In the genomic region with DNA sequence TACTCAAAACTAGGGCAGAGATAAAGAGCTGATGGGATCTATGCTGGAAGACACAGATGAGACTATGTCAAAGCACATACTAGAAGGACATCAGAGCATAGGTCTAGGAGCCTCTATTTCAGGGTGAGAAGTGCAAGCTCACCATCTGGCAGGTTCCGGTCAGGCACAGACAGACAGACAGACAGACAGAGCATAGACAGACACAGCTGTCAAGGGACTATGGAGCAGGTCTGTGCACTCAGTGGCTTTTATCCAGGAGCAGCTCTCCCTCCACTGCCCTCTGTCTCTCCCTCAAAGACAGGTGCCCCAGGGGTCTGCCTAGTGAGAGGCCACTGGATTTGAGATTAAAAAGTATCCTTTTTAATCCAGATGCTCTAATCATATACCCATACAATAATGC, we compare ENCODE assay signal across 32 mouse cellular contexts. TPM values are rescaled to one million over a fixed set of nuclear protein-coding genes. Genes with fewer than 3 reads are reported as not detected.
DNase-seq lines count a peak whose midpoint lies in the region; ATAC-seq and TF ChIP-seq lines count a peak whose summit lies in the region.
"Had no signal": no experiment of that assay in that cellular context is flagged by ENCODE, and none has a peak within 500 bp of the region (broad histone marks: within the 10 kb centered on the region; RNA-seq: fewer than 3 reads in every experiment).

No protein-coding gene starts in this region.

- H3K4me2 ChIP-seq in myocyte (ENCODE audit: low read depth) = peak overlapping the region; percentile 42
- H3K4me2 ChIP-seq in neural tube, embryonic 15.5 days = no peak overlapping the region
- H3K4me2 ChIP-seq: forebrain, embryonic 13.5 days; heart, embryonic 12.5 days; hindbrain, embryonic 14.5 days had no signal

- TF ChIP-seq CTCF in testis, adult 2 months (IDR thresholded peaks at IDR 0.05; ENCODE audit: control insufficient read depth, insufficient read depth, insufficient replicate concordance, low read depth, low read length) = no peak

- no peaks in the 10 kb centered on the region for H3K36me3 ChIP-seq in testis, adult 2 months (ENCODE audit: control insufficient read depth, insufficient read depth, low read length)
- H3K36me3 ChIP-seq in myocyte (ENCODE audit: control insufficient read depth, insufficient read depth) = no peaks in the 10 kb centered on the region
- H3K36me3 ChIP-seq in neural tube, embryonic 15.5 days = no peaks in the 10 kb centered on the region
- H3K36me3 ChIP-seq: forebrain, embryonic 10.5 days; G1E; heart, embryonic 12.5 days had no signal

- no peak overlapping the region for H3K27ac ChIP-seq in testis, adult 2 months (ENCODE audit: control insufficient read depth, insufficient read depth, low read depth, low read length)
- no peak overlapping the region for H3K27ac ChIP-seq in neural tube, embryonic 15.5 days (replicated peaks)
- H3K27ac ChIP-seq: forebrain, embryonic 13.5 days; heart, adult 2 months; hindbrain, embryonic 14.5 days; hindbrain, postnatal 0 days had no signal

- H3K9me3 ChIP-seq in neural tube, embryonic 15.5 days (replicated peaks) = no peaks in the 10 kb centered on the region
- H3K9me3 ChIP-seq: forebrain, embryonic 10.5 days; forebrain, embryonic 13.5 days; G1E; heart, embryonic 12.5 days had no signal

- peak; percentile 49 for DNase-seq in heart, adult 11 months
- no peak for DNase-seq in heart, adult 9 months (ENCODE audit: low spot score in 2 of 2)
- DNase-seq in testis, postnatal 10 days (ENCODE audit: low spot score) = no peak
- no peak for DNase-seq in cerebellum, adult 11-12 months
- DNase-seq: adrenal gland, postnatal 10 days; adrenal gland, postnatal 36 days; B cell, adult 2 months; cerebellum, adult 11 months; cerebellum, adult 8-10 months; cerebellum, postnatal 10 days; cerebellum, postnatal 36 days; embryo, embryonic 11 days; gastrocnemius, postnatal 25 days; heart, adult 2 months; heart, postnatal 14 days; heart, postnatal 4 days had no signal

- no peaks in the 10 kb centered on the region for H3K27me3 ChIP-seq in testis, adult 2 months (ENCODE audit: control insufficient read depth, insufficient read depth, low read length)
- H3K27me3 ChIP-seq in myocyte (ENCODE audit: control insufficient read depth, insufficient read depth, insufficient read length) = no peaks in the 10 kb centered on the region
- H3K27me3 ChIP-seq in neural tube, embryonic 15.5 days (replicated peaks) = 0 out of 2 replicates have a peak, but pooled peaks cover 2% of the 10 kb centered on the region
- H3K27me3 ChIP-seq: CH12.LX, Patski had no signal

- ATAC-seq in neural tube, embryonic 15.5 days (ENCODE audit: low FRiP score) = no peak
- ATAC-seq: forebrain, embryonic 13.5 days; forebrain, embryonic 16.5 days; hindbrain, postnatal 0 days; inflammation-experienced regulatory T-cells, adult 6 months; Patski had no signal

- no peak overlapping the region for H3K9ac ChIP-seq in neural tube, embryonic 15.5 days (replicated peaks)
- H3K9ac ChIP-seq: forebrain, embryonic 13.5 days; heart, embryonic 12.5 days; hindbrain, embryonic 14.5 days had no signal

- H3K4me1 ChIP-seq in testis, adult 2 months (ENCODE audit: control insufficient read depth, insufficient read depth, low read length) = peaks cover 8% of the 10 kb centered on the region; the same call in 1 of the 2 replicates
- H3K4me1 ChIP-seq in neural tube, embryonic 15.5 days = no peaks in the 10 kb centered on the region
- H3K4me1 ChIP-seq: forebrain, embryonic 13.5 days; heart, embryonic 12.5 days had no signal

- peak overlapping the region; percentile 76; the same call in 1 of the 2 replicates for H3K4me3 ChIP-seq in testis, adult 2 months (ENCODE audit: control insufficient read depth, low read depth, low read length)
- no peak overlapping the region for H3K4me3 ChIP-seq in myocyte
- no peak overlapping the region for H3K4me3 ChIP-seq in neural tube, embryonic 15.5 days (replicated peaks)
- H3K4me3 ChIP-seq: forebrain, embryonic 10.5 days; forebrain, embryonic 13.5 days; heart, adult 2 months; heart, embryonic 12.5 days had no signal

- no peak overlapping the region for H3ac ChIP-seq in myocyte (ENCODE audit: control insufficient read depth, insufficient read length)

- H3K79me2 ChIP-seq in myocyte (ENCODE audit: control insufficient read depth, insufficient read depth) = no peaks in the 10 kb centered on the region

- TF ChIP-seq POLR2A in testis, adult 2 months (IDR thresholded peaks at IDR 0.05; ENCODE audit: control insufficient read depth, low read depth, low read length) = no peak
- TF ChIP-seq POLR2A in myocyte (IDR thresholded peaks at IDR 0.05; ENCODE audit: insufficient read length, low read depth) = no peak

- 91% methylated on average over 1 of the region's 1 CpGs for WGBS in neural tube, embryonic 15.5 days

TF ChIP-seq in myocyte, 11 proteins besides CTCF, POLR2A, EP300 and RAD21:
- TF ChIP-seq REST (IDR thresholded peaks at IDR 0.05; ENCODE audit: insufficient read depth, insufficient read length) (no peak), MYOG (IDR thresholded peaks at IDR 0.05; ENCODE audit: control insufficient read depth in 1 of 3, insufficient read depth in 1 of 3, insufficient read length in 2 of 3, low read depth in 2 of 3) (peak in 1 of 3 experiments; percentile 65), POLR2AphosphoS2 (IDR thresholded peaks at IDR 0.05; ENCODE audit: insufficient read length, low read depth) (no peak), SRF (IDR thresholded peaks at IDR 0.05; ENCODE audit: control insufficient read depth, insufficient read length, low read depth) (no peak), CEBPB (IDR thresholded peaks at IDR 0.05; ENCODE audit: insufficient read depth, poor library complexity, severe bottlenecking) (no peak), USF1 (IDR thresholded peaks at IDR 0.05; ENCODE audit: low read depth) (no peak), MYOD1 (IDR thresholded peaks at IDR 0.05; ENCODE audit: control insufficient read depth in 1 of 3, insufficient read length in 2 of 3, low read depth in 2 of 3) (peak in 2 of 3 experiments; percentile 46 to 63), TCF3 (IDR thresholded peaks at IDR 0.05; ENCODE audit: insufficient read length, low read depth) (no peak), E2F4 (IDR thresholded peaks at IDR 0.05; ENCODE audit: insufficient read depth) (no peak), TCF12 (IDR thresholded peaks at IDR 0.05; ENCODE audit: insufficient read depth, poor library complexity, severe bottlenecking) (no peak)

RNA-seq across cellular contexts. Expression of a gene that starts 6.2 kb away (rescaled TPM):
- polyA plus RNA-seq in testis, adult 2 months (2012; rRNA removed) = 95.1 and 118 TPM in 2 replicates
- polyA plus RNA-seq in myocyte (2012; fragmentation: generic; extraction: Trizol) = 27.8 TPM
- 16.1 and 20.6 TPM in 2 replicates for polyA plus RNA-seq in neural tube, embryonic 15.5 days (2015; fragmentation: Nextera tagmentation; extraction: Ambion mirVana)

RNA-seq across cellular contexts. Expression of a gene that starts 6.8 kb away (rescaled TPM):
- 883 and 961 TPM in 2 replicates for polyA plus RNA-seq in testis, adult 2 months (2012; rRNA removed)
- 24.6 TPM for polyA plus RNA-seq in myocyte (2012; fragmentation: generic; extraction: Trizol)
- polyA plus RNA-seq in neural tube, embryonic 15.5 days (2015; fragmentation: Nextera tagmentation; extraction: Ambion mirVana) = 0.23 TPM in 1 of 2 replicates, not detected in the other
- polyA plus RNA-seq: embryonic facial prominence, embryonic 11.5 days; forebrain, embryonic 10.5 days; forebrain, embryonic 13.5 days; forebrain, embryonic 16.5 days; G1E; heart, embryonic 16.5 days; hindbrain, embryonic 11.5 days; inflammation-experienced regulatory T-cells, adult 6 months had no signal

RNA-seq across cellular contexts. Expression of a gene that starts 29.8 kb away (rescaled TPM):
- 6.3 and 7.9 TPM in 2 replicates for polyA plus RNA-seq in testis, adult 2 months (2012; rRNA removed)
- 0.14 TPM for polyA plus RNA-seq in myocyte (2012; fragmentation: generic; extraction: Trizol)
- 0.15 and 0.22 TPM in 2 replicates for polyA plus RNA-seq in neural tube, embryonic 15.5 days (2015; fragmentation: Nextera tagmentation; extraction: Ambion mirVana)
- polyA plus RNA-seq: forebrain, embryonic 10.5 days; forebrain, embryonic 13.5 days; G1E; hindbrain, embryonic 11.5 days; hindbrain, embryonic 14.5 days; inflammation-experienced regulatory T-cells, adult 6 months; Patski had no signal

Comparison
In these comparisons a context has a peak if more than half of its experiments do, and no peak if none do; other contexts are left out.
1. RNA of a gene that starts 6.8 kb away (polyA plus RNA-seq): 883 to 961 TPM in testis, adult 2 months; 24.6 TPM in myocyte (single experiment) and 0.23 TPM in neural tube, embryonic 15.5 days; every median in the first group is over 10 times any median in the second.